Mouse (Mus musculus): Measurements from ENCODE around the gene Rnf130.

The Rnf130 gene

DNA sequence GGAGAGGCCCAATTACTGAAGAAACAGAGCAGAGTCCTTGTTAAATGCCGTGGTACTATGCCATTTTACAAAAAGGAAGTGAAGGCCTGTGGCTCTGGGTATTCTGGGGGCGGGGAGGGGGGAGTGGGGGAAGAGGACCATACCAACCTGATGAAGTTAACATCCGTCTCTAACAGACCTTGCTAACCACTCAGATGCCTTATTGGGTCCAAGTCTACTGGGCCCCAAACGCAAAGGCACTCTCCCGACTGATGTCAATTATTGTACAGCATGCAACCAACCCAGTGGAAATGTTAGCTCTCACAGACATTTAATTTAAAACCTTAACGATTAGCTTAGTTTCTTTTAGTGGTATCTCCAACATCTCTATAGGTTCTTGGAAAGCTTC, 707 bp upstream of the Rnf130 start:
- DNase-seq (ENCODE audit: low read depth, low spot score): no peak

DNA sequence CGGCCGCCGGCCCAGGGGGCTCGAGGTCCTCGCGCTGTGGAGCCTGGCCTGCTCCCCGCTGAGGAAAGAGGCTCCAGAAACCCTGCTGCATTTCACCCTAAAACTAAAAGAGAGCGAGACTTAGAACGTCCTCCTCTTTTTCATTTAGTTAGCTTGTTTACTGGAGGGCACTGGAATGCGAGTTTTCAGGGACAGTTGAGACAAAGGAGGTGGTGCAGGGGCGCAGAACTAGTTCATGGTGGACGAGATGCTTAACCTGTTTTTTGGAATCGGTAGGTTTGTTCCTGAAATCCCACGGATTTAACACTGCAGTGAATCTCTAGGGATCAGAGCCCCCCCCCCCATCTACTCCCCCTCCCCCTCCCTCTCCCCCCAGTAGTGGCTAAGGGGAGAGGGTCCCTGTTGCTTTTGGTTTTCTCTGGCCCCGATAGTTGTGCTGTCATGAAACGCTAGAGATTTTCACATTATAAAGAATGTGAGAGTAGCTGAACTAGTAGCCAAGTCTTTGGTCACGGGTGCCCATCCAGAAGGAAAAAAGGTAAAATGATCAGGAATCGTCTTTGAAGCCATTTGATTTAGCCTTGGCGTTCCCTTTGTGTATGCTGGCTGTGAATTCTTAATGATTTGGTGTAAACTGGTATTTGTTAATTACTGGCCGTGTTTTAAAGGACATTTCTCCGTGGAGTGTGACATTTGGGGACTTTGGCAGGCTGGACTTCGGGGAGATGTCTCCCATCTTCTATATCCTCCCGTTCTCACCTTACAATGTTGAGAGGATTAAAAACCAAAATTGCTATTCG, 775 bp downstream of the Rnf130 start:
- DNase-seq (ENCODE audit: low read depth, low spot score): no peak

DNA sequence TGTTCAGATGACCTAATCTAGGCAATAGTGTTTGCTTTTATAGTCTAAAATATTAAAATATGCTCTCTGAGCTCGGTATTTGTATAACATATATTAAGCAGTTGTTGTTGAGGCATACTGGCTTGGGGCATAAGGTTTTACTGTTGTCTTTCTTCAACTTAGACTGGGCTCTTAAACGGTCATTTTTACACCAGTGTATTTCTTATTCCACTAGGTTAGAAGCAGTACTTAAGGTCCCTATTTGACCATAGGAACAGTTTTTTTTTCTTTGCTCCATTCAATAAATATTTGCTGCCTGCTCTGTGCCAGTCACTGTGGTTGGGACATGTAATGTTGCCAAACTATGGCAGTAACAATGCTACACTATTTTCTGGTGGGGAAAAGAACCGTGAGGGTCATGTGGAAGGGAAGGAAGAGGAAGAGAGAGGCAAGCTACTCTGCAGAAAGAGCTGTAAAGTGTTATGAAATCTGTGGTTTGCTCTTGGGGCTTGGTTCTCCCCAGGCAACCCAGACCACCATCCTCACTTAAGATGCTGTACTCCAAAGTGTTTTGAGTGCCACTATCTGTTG, 1.5 kb downstream of the Rnf130 start:
- no peak for DNase-seq (ENCODE audit: low read depth, low spot score)

DNA sequence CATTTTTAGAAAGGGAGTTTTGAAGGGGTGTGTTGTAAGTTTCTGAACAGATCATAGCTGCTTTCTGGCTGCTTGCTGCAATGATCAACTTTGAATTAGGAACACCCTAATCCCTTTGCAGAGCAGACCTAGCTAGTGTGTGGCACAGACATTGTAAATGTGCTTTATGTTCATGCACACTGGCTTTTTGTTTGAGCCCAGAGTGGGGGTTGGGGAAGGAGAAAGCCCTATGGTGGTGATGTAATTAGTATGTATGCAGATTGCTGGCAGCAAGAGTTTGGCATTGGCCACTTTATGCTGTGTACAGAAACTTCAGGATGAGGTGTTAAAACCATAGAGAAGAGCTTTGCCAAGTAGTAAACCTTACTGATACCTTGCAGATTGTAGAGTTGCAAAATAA, 3.3 kb downstream of the Rnf130 start:
- DNase-seq (ENCODE audit: low read depth, low spot score): no peak

DNA sequence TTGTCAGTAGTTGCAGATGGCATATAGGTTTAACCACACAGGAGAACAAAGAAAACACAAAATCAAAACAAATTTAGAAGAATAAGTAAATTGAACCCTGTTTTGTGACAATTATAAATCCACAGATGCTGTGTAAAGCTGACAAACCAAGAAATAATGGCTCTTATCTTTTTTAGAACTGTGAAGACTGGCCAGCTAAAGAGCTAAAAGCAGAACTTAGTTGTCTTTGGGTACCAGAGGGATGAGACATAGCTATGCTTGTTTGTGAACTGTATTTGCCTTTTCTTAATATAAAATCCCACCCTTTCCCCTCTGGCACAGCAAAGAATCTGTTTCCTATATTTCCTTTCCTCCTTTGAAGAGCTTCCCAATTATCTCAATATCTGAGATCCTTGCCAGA, 9.0 kb downstream of the Rnf130 start:
- no peak for DNase-seq (ENCODE audit: low read depth, low spot score)

DNA sequence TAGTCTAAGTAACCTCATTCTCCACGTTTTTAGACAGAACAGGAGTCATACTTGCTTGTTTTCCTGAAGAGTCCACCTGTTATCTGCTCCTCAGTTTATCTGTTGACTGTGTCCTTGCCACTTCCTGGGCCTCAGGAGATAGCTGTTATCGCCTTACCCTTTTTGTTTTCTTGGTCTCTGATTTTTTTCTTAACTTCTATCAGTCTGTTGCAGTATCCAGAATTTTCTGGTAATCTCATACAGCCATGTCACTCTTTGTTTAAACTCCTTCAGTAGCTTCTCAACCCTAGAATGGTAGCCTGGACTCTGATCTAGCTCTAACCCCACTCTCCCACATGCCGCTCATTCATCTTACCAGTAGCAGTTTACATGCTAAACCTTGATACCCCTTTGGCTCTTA, 10.6 kb downstream of the Rnf130 start:
- no peak for DNase-seq (ENCODE audit: low read depth, low spot score)

DNA sequence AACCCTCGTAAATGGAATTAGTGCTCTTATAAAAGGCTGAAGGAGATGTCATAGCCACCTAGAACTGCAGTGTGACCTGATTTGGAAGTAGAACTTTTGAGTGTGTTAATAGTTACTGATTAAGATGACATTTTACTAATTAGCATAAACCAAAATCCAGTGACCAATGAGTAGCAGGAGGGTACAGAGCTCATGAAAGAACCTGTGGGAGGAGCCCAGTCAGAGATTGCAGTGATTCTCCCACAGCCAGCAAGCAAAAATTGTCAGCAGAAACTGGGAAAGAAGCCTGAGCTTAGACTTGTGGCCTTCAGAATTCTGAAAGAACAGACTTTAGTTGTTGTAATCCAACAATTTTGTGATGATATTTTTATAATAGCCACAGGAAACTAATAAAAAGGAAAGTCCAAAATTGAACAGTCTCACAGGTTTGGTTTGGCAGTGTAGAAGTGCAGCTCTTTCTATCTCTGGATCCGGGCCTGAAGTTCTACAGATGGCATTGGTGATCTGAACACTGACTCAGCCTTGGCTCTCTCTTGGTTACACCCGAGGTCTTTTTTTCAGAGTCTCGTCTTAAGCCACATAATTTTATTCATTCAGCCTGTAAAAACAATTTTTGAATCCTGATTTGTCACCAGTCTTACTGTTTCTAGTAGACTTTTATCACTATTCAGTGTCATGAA, 11.8 kb downstream of the Rnf130 start:
- no peak for DNase-seq (ENCODE audit: low read depth, low spot score)

DNA sequence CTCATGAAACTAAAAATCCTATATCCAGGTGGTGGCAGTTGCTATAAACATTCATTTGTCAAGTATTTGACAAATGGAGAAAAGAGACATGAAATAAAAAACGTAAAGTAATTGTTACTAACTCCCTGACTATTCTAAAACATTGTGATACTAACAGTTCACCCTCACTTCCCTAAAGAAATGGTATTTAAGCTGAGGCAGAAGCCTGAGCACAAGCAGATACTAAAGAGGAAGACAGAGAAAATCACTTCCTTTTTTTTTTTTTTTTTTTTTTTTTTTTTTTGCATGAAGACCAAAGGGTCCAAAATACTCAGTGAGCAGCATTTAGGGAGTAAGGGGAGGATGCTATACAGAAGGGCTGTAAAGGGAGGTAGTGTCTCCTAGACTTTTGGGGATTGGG, 13.6 kb downstream of the Rnf130 start:
- DNase-seq (ENCODE audit: low read depth, low spot score): no peak

DNA sequence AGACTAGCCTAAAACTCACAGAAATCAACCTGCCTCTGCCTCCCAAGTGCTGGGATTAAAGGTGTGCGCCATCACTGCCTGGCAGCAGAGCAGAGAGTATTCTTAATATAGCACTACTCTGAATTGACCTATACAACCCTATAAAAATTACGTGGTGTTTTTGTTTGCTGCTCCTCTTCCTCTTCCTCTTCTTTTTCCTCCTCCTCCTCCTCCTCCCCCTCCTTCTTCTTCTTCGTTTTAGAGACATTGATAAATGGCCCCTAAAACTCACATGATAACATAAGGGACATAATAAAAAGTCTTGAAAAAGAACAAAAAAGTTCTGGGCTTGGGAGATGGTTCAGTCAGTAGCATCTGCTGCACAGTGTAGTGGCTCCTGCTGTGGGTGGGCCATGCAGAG, 16.0 kb downstream of the Rnf130 start:
- no peak for DNase-seq (ENCODE audit: low read depth, low spot score)

DNA sequence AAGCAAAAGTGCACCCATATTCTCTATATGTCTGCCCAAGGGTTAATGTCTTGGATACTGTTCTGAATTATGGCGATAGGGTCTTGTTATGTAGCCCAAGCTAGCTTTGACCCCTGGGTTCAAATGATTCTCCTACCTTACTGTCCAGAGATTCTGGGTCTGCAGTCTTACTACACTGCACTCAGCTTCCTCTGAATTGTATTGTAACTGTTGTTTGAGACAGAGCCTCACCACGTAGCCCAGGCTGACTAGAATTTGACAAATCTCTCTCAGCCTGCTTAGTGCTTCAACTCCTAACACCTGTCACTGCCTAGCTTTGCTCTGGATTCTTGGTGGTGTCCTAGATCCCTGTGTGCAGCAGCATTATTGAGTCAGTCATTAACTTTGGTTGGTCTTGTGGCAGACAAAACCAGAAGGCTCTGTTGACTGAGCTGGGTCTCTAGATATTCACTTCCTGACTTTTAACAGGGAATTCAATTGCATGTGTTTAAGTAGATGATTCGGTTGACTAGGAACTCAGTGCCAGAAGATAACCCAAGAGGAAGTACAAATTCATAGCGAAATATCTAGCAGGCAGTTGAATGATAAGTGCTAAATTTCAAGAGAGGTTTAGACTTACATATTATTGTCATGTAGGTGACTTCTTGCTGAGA, 17.3 kb downstream of the Rnf130 start:
- DNase-seq (ENCODE audit: low read depth, low spot score): no peak

DNA sequence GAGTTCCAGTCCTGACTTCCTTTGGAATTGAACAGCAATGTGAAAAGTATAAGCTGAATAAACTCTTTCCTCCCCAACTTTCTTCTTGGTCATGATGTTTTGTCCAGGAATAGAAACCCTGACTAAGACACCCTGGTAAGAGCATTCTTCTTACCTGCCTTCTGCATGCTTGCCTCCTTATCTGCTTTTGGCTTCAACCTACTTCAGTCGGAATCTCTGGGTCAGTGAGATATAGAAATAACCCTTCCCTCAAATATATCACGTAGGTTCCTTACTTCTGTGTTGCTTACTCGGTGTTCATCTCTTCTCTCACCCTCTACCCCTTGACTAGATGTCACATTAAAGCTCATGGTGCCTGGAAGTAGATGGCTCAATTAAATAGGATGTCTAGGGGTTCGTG, 19.3 kb downstream of the Rnf130 start:
- DNase-seq (ENCODE audit: low read depth, low spot score): no peak

DNA sequence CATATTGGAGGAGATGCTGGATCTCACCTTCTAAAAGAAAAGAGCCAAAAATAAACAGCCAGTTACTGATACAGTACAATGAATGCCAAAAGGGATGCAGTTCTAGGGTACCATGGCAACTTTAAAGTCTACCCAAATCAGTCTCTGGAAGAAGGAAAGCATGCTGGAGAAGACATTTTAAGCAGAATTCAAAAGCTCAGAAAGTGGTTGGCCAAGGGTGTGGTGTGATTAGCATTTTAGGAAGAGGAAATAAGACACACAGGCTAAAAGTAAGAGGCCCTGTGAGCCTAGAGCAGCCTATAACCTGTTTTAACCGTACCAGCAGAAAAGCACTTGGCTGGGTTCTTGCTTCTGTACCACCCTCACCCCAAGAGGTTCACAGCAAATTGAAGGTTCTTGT, 22.5 kb downstream of the Rnf130 start:
- DNase-seq (ENCODE audit: low read depth, low spot score): no peak

DNA sequence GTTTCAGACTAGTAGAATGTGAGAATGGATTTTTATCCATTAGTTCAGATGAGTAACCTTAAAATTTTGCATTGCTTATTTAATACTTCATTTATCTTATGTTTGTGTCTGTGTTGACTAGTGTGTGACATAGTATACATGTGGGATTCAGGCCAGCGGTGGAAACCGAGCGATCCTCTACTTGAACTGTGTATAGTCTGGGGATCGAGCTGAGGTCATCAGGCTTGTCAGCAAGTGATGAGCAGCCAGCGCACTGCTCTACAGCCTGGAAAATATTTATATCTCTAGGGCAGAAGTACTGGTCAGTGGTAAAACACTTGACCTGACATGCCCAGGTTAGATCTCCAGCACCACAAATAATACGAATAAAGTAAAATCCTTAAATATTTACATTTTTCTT, 23.0 kb downstream of the Rnf130 start:
- no peak for DNase-seq (ENCODE audit: low read depth, low spot score)

DNA sequence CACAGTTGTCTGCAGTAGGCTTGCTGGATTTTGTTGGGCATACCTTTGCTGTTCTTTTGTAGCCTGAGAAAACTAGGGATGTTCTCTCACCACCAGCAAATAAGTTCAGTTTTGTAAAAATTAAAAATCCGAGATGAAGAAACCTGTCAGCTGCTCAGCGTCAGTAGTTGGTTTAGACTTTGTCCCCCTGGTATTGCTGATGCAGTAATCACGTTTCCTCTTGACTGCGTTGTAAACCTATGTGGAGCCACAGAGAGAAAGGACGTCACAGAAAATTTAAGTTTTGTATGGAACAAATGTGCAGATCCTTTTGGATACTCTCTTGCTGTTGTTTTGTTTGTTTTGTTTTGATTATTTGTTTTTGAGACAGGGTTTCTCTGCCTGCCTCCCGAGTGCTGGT, 25.2 kb downstream of the Rnf130 start:
- no peak for DNase-seq (ENCODE audit: low read depth, low spot score)

DNA sequence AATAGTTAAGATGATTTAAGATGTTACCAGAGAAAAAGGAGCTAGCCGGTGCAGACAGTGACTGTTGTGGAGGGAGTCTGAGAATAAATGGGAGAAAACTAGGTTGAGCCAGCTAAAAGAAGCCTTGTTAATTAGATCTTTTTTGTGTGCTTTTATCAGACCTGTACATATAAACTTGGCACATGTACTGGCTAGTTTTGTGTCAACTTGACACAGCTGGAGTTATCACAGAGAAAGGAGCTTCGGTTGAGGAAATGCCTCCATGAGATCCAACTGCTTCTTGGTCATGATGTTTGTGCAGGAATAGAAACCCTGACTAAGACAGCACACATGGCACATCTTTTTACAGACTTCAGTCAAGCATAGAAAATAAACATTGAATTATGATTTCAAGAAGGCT, 32.6 kb downstream of the Rnf130 start:
- no peak for DNase-seq (ENCODE audit: low read depth, low spot score)

DNA sequence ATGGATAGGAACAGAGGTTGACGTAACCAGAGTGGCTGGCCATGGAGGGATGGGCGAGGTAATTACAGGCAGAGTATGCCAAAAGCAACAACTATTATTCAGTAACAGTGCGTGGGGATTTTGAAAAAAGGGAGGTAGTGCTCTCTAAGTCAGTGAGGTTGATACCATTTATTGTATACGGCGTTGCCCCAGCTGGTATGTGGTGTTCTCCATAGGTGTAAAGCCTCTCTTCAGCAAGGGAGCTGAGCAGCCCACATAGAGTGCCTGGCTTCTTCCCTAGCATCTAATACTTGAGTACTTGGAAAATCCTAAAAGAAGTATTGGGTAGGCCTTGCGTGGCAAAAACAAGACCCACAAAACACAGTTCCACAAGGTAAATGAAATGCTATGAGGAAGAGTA, 33.1 kb downstream of the Rnf130 start:
- no peak for DNase-seq (ENCODE audit: low read depth, low spot score)

DNA sequence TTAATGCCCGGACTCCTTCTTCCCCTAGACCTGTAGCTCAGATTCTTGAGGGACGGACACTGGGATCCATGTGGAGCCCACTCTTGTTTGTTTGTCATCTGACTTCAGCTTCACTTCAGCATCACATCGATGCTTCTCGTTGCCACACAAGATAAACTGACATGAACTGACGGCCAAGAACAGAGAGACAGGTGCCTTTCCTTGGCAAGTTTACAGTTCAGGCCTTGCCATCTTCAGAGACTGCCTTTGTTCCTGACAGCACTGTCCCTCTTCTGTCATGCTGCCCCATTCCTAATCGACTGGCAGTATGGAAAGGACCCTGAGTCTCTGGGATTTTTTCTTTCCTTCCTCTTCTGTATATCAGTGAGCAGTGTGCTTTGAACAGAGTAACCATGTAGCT, 33.9 kb downstream of the Rnf130 start:
- no peak for DNase-seq (ENCODE audit: low read depth, low spot score)

DNA sequence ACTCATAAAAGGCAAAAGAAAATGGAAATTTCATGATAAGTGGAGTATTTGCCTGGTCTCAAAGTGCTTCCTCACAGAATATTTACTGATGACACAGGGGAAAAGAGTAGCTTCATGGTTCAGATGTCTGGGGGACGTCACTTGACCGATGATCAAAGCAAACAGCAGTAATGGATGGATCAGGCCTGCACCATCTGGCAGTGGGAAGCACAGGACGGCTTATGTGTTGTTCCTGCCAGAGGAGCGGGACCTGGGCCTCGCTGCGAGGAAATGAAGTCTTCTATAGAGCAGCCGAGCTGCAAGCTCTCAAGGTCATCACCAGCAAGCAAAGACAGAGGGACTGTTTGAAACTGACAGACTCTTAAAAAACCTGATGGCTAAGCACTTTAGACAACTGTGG, 37.0 kb downstream of the Rnf130 start:
- no peak for DNase-seq (ENCODE audit: low read depth, low spot score)

DNA sequence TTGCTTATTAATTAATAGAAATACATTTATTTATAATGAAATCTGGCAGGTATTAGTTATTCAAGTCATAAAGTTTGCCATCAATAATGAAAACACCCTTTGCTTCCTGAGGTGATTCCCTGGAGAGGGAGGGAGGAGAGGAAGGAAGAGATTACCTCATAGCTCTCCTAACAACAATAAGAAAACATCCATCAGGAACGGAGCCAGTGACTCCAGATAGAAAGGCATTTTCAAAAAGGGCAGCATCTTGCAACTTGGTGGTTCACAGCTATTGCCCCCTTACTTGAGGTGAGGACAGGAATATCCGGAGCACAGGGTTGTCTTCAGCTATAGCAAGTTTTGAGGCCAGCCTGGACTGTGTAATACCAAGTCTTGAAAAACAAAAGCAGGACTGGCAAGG, 40.9 kb downstream of the Rnf130 start:
- no peak for DNase-seq (ENCODE audit: low read depth, low spot score)

DNA sequence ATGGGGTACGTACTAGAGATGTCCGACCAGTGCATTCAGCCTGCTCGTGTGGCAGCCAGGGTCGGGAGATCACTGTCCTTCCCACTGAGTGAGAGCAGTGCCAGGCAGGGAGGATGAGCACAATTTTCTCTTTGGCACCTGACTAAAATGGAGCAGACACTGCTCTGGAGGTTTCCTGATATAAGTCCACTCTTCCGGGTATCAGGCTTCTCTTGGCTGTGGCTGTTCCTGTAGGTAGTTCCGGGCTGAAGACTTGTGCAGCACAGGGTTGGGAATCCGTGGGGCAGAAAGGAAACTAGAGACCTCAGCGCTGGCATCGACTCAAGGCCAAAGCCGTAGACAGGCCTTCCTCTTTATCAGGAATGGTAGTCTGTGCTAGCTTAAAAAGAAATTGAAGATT, 48.7 kb downstream of the Rnf130 start:
- no peak for DNase-seq (ENCODE audit: low read depth, low spot score)

DNA sequence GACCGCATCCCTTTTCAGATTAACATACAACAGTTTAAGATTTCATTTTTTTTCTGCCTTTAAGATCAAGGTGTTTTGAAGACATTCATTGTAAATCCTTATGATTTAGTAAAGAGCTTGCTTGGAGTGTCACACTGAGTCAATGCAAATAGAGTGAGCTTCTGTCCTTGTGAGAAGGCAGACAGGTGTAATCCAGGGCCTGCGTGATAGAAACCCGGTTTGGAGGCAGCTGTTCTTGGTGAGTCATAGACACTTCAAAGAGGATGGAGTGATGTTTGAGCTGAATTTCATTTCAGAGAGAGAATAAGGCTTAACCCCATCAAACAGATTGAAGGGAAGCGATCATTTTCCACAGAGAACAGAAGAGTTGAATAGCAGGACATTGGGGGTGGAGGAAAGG, 51.6 kb downstream of the Rnf130 start:
- no peak for DNase-seq (ENCODE audit: low read depth, low spot score)

DNA sequence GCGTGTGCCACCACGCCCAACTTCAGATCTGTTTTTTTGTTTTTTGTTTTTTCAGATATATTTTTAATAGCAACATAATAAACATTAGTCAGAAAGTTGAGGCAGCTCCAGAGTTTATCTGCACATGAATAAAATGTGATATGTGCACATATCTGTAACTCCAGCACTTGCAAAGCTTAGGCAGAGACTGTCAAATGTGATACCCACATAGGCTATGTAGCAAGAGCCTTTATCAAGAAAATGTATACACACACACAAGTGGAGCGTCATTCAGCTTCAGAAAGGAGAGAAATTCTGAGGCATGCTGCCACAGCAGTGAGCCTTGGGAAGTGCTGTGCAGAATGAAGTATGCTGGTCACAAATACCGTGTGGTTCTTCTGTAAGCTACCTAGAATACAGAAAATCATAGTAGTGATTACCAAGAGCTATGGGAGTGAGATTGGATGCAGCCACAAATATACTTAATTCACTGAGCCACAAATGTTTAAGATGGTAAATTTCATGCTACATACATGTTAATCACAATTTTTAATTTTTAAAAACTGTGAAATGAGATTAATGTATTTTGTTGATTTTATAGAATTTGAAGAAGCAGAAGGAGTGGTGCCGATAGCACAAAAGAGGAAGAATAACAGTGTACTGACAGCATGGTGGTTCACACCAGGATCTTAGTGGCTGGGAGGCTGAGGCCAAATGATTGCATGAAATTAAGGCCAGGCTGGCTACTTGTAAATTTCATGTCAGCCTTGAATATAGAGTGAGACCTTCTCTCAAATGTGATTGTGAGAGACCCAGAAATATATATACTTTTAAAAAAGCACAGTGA, 56.4 kb downstream of the Rnf130 start:
- no peak for DNase-seq (ENCODE audit: low read depth, low spot score)

All from c-Kit-negative CD71-positive TER-119-positive erythroid progenitor cells, embryonic 14.5 days (primary cell).